Mouse (Mus musculus) kidney, adult 9 months (tissue): ENCODE data around the gene Cavin1.

Experiments used
- DNase-seq: peaks from one replicate; pipeline ENCODE4 v3.0.0; 2022

Gene Cavin1

GRCm38 (mm10) chr11:100949540-100949939 lies 21.1 kb downstream of the Cavin1 start:
- no peak for DNase-seq

GRCm38 (mm10) chr11:100948317-100948716 lies 22.4 kb downstream of the Cavin1 start:
- DNase-seq: no peak

GRCm38 (mm10) chr11:100947548-100947947 lies 23.1 kb downstream of the Cavin1 start:
- no peak for DNase-seq

GRCm38 (mm10) chr11:100946862-100947261 lies 23.8 kb downstream of the Cavin1 start:
- no peak for DNase-seq

GRCm38 (mm10) chr11:100942388-100942787 lies 28.3 kb downstream of the Cavin1 start:
- no peak for DNase-seq

- DNase-seq: peak; percentile 100
Measured at GRCm38 (mm10) chr11:100939512-100940151, 31.1 kb downstream of the Cavin1 start, which contains the start of gene Stat3. Stat3 (minus strand) TSS chr11:100939540.

GRCm38 (mm10) chr11:100938711-100939511 lies 31.8 kb downstream of the Cavin1 start:
- no peak for DNase-seq

GRCm38 (mm10) chr11:100938112-100938511 lies 32.6 kb downstream of the Cavin1 start:
- DNase-seq: peak; percentile 50

GRCm38 (mm10) chr11:100937295-100937694 lies 33.4 kb downstream of the Cavin1 start:
- DNase-seq: no peak

- no peak for DNase-seq
Measured at GRCm38 (mm10) chr11:100935373-100936355, 35.0 kb downstream of the Cavin1 start.

GRCm38 (mm10) chr11:100931254-100931921 lies 39.3 kb downstream of the Cavin1 start:
- peak; percentile 79 for DNase-seq

GRCm38 (mm10) chr11:100930611-100931010 lies 40.1 kb downstream of the Cavin1 start:
- no peak for DNase-seq

- no peak for DNase-seq
Measured at GRCm38 (mm10) chr11:100927386-100927785, 43.3 kb downstream of the Cavin1 start.

GRCm38 (mm10) chr11:100924386-100924919 lies 46.2 kb downstream of the Cavin1 start:
- DNase-seq: no peak

GRCm38 (mm10) chr11:100920887-100921624 lies 49.6 kb downstream of the Cavin1 start:
- DNase-seq: no peak

- no peak for DNase-seq
Measured at GRCm38 (mm10) chr11:100918007-100918406, 52.7 kb downstream of the Cavin1 start.

GRCm38 (mm10) chr11:100916432-100916971 lies 54.2 kb downstream of the Cavin1 start:
- DNase-seq: no peak

GRCm38 (mm10) chr11:100915063-100915462 lies 55.6 kb downstream of the Cavin1 start:
- no peak for DNase-seq

GRCm38 (mm10) chr11:100914415-100914814 lies 56.3 kb downstream of the Cavin1 start:
- DNase-seq: no peak

- no peak for DNase-seq
Measured at GRCm38 (mm10) chr11:100912401-100913155, 58.1 kb downstream of the Cavin1 start.
